Mouse (Mus musculus) midbrain, postnatal 0 days (tissue): ENCODE results near the gene Rac1. TPM values are rescaled to one million over a fixed set of nuclear protein-coding genes. Genes with fewer than 3 reads are reported as not detected.
A peak's percentile ranks its signal among the peaks of the same experiment; 100 is the strongest.
"Not testable (repeated sequence)": the region's sequence is repeated elsewhere in the genome, so short reads cannot be mapped to it uniquely, and the experiment has no call there.

Experiments
- ATAC-seq: fragments of 200-750 bp; cut with Nextera tagmentation; 2 replicates; pipeline ENCODE4 v1.8.0; 2017; ENCODE audit warnings: moderate number of reproducible peaks, mild to moderate bottlenecking, moderate TSS enrichment, moderate library complexity; ENCODE audit not compliant: low FRiP score
- DNase-seq: peaks from one replicate; pipeline ENCODE4 v3.0.0-alpha.2; 2015; ENCODE audit warnings: low spot score
- H3K27ac ChIP-seq: fragments of 300-500 bp; sonication (generic); 2 replicates; pipeline ENCODE4 v1.5.1; 2014; ENCODE audit warnings: low read depth, mild to moderate bottlenecking, low read length, mixed read lengths
- H3K27me3 ChIP-seq: fragments of 300-500 bp; sonication (generic); 2 replicates; pipeline ENCODE4 v1.6.1; 2014; ENCODE audit warnings: low read length, control low read depth, mixed read lengths; ENCODE audit not compliant: insufficient read depth
- H3K36me3 ChIP-seq: fragments of 300-500 bp; sonication (generic); 2 replicates; pipeline ENCODE4 v1.6.1; 2014; ENCODE audit warnings: low read length, control low read depth, mixed read lengths; ENCODE audit not compliant: insufficient read depth
- H3K4me1 ChIP-seq: fragments of 300-500 bp; sonication (generic); 2 replicates; pipeline ENCODE4 v1.6.1; 2014; ENCODE audit warnings: mild to moderate bottlenecking, control low read depth, antibody characterized with exemption, low read length, mixed read lengths; ENCODE audit not compliant: insufficient read depth
- H3K4me2 ChIP-seq: fragments of 300-500 bp; sonication (generic); 2 replicates; pipeline ENCODE4 v1.6.1; 2014; ENCODE audit warnings: low read depth, mild to moderate bottlenecking, low read length, mixed read lengths; ENCODE audit not compliant: poor library complexity, severe bottlenecking
- H3K4me3 ChIP-seq: fragments of 300-500 bp; sonication (generic); 2 replicates; pipeline ENCODE4 v1.5.1; 2014; ENCODE audit warnings: low read depth, mild to moderate bottlenecking, low read length, moderate library complexity
- H3K9ac ChIP-seq: fragments of 300-500 bp; sonication (generic); replicated peaks from 2 replicates; pipeline ENCODE4 v1.6.1; 2014; ENCODE audit warnings: mild to moderate bottlenecking, low read length, moderate library complexity, mixed read lengths; ENCODE audit not compliant: poor library complexity, severe bottlenecking
- H3K9me3 ChIP-seq: fragments of 300-500 bp; sonication (generic); 2 replicates; pipeline ENCODE4 v1.6.1; 2016; ENCODE audit warnings: low read length, control low read depth
- CTCF ChIP-seq: IDR thresholded peaks from 2 replicates; pipeline ENCODE4 v1.5.1; 2016; ENCODE audit warnings: antibody characterized with exemption, mild to moderate bottlenecking
- WGBS: fragments of 180-500 bp; shearing (Covaris S2); extraction: QIAGEN DNeasy Blood & Tissue Kit; methylation state at CpG from one replicate; pipeline ENCODE4 v1.1.7; 2014; 5-methylcytosine and 5-hydroxymethylcytosine counted together
- polyA plus RNA-seq: library from polyadenylated mRNA; unstranded; fragments of >200 nt; fragmentation: Nextera tagmentation; extraction: Ambion mirVana; gene quantifications from 2 replicates; pipeline ENCODE4 v1.2.1, GENCODE M21; 2015
- total RNA-seq: library from RNA; depleted of rRNA; stranded (reverse); fragments of >200 nt; gene quantifications from 2 replicates; pipeline ENCODE4 v1.2.3, GENCODE M21; 2014

Gene Rac1
- total and polyA plus RNA-seq, 2 experiments from 2014 or later = 194 to 451 TPM

DNA sequence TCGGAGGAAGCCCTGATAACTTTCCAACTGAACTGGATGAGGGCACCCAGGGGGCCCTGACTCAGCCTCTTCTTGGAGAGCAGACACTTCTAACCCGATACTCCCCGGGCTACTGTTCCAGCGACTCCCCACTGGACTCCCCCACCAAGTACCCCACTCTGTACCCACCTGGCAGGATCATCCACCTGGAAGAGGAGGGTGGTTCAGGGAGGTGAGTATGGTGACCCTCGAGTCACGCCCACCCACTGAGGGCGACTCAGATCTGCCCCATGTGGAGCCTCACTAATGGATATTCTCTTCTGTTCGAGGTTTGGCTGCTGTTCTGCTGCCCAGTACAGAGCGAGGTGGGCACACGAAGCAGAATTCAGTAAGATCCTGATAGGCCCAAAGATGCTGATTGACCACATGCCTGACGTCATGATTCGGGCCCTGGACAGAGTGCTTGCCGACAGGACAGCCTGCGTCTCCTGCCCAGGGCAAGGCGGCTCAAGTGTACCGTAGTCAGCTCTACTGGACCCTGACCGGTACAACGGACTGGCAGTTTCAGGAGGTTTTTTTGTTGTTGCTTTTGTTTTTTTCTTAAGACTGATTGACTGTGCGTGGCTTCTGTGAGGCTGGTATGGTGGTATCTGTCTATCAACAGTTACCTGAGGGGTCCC, 24.8 kb downstream of the Rac1 start:
- Histone ChIP-seq H3K4me2 (no peak overlapping the region), H3K9ac (no peak overlapping the region), H3K9me3 (no peaks in the 10 kb centered on the region), H3K4me3 (no peak overlapping the region), H3K27ac (no peak overlapping the region), H3K36me3 (peaks cover 35% of the 10 kb centered on the region), H3K4me1 (no peaks in the 10 kb centered on the region), H3K27me3 (no peaks in the 10 kb centered on the region)
- ATAC-seq (no peak), DNase-seq (no peak)
- TF ChIP-seq CTCF = no peak
- 94% methylated on average over 19 of the region's 19 CpGs for WGBS

GRCm38 (mm10) chr5:143501649-143502048, 26.2 kb downstream of the Rac1 start:
- DNase-seq (peak; percentile 58), ATAC-seq (peak; percentile 59)
- no peak overlapping the region for H3K4me3 ChIP-seq
- H3K4me1 ChIP-seq = no peaks in the 10 kb centered on the region
- H3K27me3 ChIP-seq = no peaks in the 10 kb centered on the region
- no peak overlapping the region for H3K4me2 ChIP-seq
- no peak overlapping the region for H3K9ac ChIP-seq
- TF ChIP-seq CTCF = no peak
- H3K27ac ChIP-seq = no peak overlapping the region
- 77% methylated on average over 2 of the region's 2 CpGs for WGBS
- peaks cover 32% of the 10 kb centered on the region for H3K36me3 ChIP-seq
- H3K9me3 ChIP-seq = no peaks in the 10 kb centered on the region

- Histone ChIP-seq H3K4me3 (no peak overlapping the region), H3K27ac (no peak overlapping the region), H3K4me1 (no peaks in the 10 kb centered on the region), H3K9me3 (no peaks in the 10 kb centered on the region), H3K36me3 (peaks cover 32% of the 10 kb centered on the region), H3K4me2 (no peak overlapping the region), H3K27me3 (no peaks in the 10 kb centered on the region), H3K9ac (no peak overlapping the region)
- WGBS = 91% methylated on average over 8 of the region's 8 CpGs
- ATAC-seq (peak; percentile 15; the same call in 1 of the 2 replicates), DNase-seq (peak; percentile 31)
- no peak for TF ChIP-seq CTCF
Observed at GRCm38 (mm10) chr5:143501140-143501539, 26.7 kb downstream of the Rac1 start.

DNA sequence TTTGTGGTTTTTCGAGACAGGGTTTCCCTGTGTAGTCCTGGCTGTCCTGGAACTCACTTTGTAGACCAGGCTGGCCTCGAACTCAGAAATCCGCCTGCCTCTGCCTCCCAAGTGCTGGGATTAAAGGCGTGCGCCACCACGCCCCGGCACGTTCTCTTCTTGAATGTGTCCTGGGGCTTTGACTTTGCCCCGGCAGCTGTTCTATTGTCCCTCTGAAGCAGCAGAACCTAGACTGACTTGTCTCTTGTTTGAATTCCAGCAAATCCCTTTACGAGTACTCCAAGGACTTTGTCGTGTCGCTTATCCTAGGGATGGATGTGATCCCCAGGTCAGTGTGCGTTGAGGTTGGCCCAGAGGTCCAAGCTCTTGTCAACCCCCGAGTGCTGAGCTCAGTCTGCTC, 27.1 kb downstream of the Rac1 start:
- not testable (repeated sequence) for H3K9me3 ChIP-seq, H3K4me2 ChIP-seq, H3K4me3 ChIP-seq, H3K4me1 ChIP-seq, ATAC-seq, H3K9ac ChIP-seq, H3K27ac ChIP-seq, DNase-seq, H3K27me3 ChIP-seq
- 87% methylated on average over 14 of the region's 14 CpGs for WGBS
- H3K36me3 ChIP-seq = peaks cover 32% of the 10 kb centered on the region

DNA sequence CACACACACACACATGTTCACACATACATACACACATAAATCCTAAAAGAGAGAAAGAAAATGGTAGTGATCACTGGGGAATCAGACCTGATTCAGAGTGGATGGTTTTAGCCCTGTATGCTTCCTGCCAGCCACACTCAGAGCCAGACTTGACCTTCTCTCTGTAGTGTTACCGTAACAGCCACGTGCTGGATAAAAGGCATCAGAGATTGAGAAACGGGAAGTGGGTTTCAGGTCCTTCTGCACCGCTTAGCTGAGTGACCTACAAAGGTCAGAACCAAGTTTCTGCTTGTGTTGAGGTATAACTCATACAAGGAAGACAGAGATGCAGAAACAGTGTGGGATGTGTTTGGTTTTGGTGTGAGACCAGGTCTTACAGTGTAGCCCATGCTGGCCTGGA, 28.1 kb downstream of the Rac1 start:
- ATAC-seq = no peak
- WGBS = 89% methylated on average over 4 of the region's 4 CpGs

GRCm38 (mm10) chr5:143499197-143499596, 28.6 kb downstream of the Rac1 start:
- H3K27ac ChIP-seq = no peak overlapping the region
- H3K4me3 ChIP-seq = no peak overlapping the region
- ATAC-seq (no peak), DNase-seq (no peak)
- no peaks in the 10 kb centered on the region for H3K4me1 ChIP-seq
- no peak overlapping the region for H3K9ac ChIP-seq
- H3K4me2 ChIP-seq = no peak overlapping the region
- 96% methylated on average over 7 of the region's 7 CpGs for WGBS
- H3K27me3 ChIP-seq = no peaks in the 10 kb centered on the region
- no peaks in the 10 kb centered on the region for H3K9me3 ChIP-seq
- peaks cover 30% of the 10 kb centered on the region for H3K36me3 ChIP-seq
- TF ChIP-seq CTCF = no peak

More for the DNA sequence above, 28.1 kb downstream of the Rac1 start:
- no peak overlapping the region for H3K27ac ChIP-seq
- no peak for TF ChIP-seq CTCF
- H3K9ac ChIP-seq = no peak overlapping the region
- peaks cover 28% of the 10 kb centered on the region for H3K36me3 ChIP-seq
- no peaks in the 10 kb centered on the region for H3K4me1 ChIP-seq
- no peak overlapping the region for H3K4me2 ChIP-seq
- no peak overlapping the region for H3K4me3 ChIP-seq
- H3K27me3 ChIP-seq = no peaks in the 10 kb centered on the region
- DNase-seq = no peak
- no peaks in the 10 kb centered on the region for H3K9me3 ChIP-seq
